Mouse (Mus musculus): Measurements from ENCODE around the gene Slc22a23. TPM values are rescaled to one million over a fixed set of nuclear protein-coding genes. Genes with fewer than 3 reads are reported as not detected.

Slc22a23 gene
- polyA plus RNA-seq, 1 experiment from 2014 or later: 6.0 TPM

DNA sequence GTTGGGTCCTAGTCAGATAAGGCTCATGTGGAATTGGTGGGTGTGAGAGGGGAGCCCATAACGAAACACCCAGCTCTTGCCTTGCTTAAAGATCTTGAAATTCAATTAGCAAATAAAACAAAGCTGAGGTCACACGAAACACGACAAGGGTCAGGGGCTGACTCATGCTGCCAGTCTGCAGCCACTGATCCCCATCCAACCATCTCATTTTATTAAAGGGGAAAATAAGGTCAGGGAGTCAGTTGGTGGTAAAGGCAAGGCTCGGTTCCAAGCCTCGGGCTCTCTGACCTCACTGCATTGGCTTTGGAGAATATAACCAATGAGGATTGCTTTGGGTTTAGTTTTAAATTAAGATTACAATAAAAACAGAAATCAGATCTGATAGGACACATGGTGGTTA lies 110.5 kb downstream of the Slc22a23 start:
- no peak overlapping the region for H3K9ac ChIP-seq (ENCODE audit: low read depth, low read length)
- no peaks in the 10 kb centered on the region for H3K27me3 ChIP-seq (replicated peaks; ENCODE audit: control insufficient read depth, insufficient read depth, low read length)

GRCm38 (mm10) chr13:34232992-34233391 lies 112.0 kb downstream of the Slc22a23 start:
- H3K27ac ChIP-seq (replicated peaks; ENCODE audit: low read depth, low read length): no peak overlapping the region
- WGBS: 63% methylated on average over 6 of the region's 6 CpGs
- no peak overlapping the region for H3K9ac ChIP-seq (ENCODE audit: low read depth, low read length)
- H3K36me3 ChIP-seq (ENCODE audit: control insufficient read depth, insufficient read depth, low read length): no peaks in the 10 kb centered on the region
- no peaks in the 10 kb centered on the region for H3K9me3 ChIP-seq (ENCODE audit: control insufficient read depth, low read length)
- no peak overlapping the region for H3K4me3 ChIP-seq (ENCODE audit: low read depth, low read length)
- ATAC-seq (ENCODE audit: low read depth) (no peak), DNase-seq (ENCODE audit: low spot score) (no peak)
- no peak overlapping the region for H3K4me2 ChIP-seq (ENCODE audit: low read depth, low read length)
- no peaks in the 10 kb centered on the region for H3K27me3 ChIP-seq (replicated peaks; ENCODE audit: control insufficient read depth, insufficient read depth, low read length)
- H3K4me1 ChIP-seq (ENCODE audit: control insufficient read depth, insufficient read depth, low read length): 0 out of 2 replicates have a peak, but pooled peaks cover 9% of the 10 kb centered on the region

More for the DNA sequence above, 110.5 kb downstream of the Slc22a23 start:
- Histone ChIP-seq H3K4me1 (ENCODE audit: control insufficient read depth, insufficient read depth, low read length) (peaks cover 20% of the 10 kb centered on the region), H3K36me3 (ENCODE audit: control insufficient read depth, insufficient read depth, low read length) (no peaks in the 10 kb centered on the region), H3K27ac (replicated peaks; ENCODE audit: low read depth, low read length) (no peak overlapping the region), H3K4me3 (ENCODE audit: low read depth, low read length) (no peak overlapping the region), H3K9me3 (ENCODE audit: control insufficient read depth, low read length) (no peaks in the 10 kb centered on the region), H3K4me2 (ENCODE audit: low read depth, low read length) (no peak overlapping the region)
- 39% methylated on average over 5 of the region's 5 CpGs for WGBS
- ATAC-seq (ENCODE audit: low read depth) (no peak), DNase-seq (ENCODE audit: low spot score) (no peak)

GRCm38 (mm10) chr13:34228905-34229304 lies 116.1 kb downstream of the Slc22a23 start:
- WGBS: 67% methylated on average over 4 of the region's 4 CpGs
- no peak overlapping the region for H3K4me2 ChIP-seq (ENCODE audit: low read depth, low read length)
- no peak overlapping the region for H3K27ac ChIP-seq (replicated peaks; ENCODE audit: low read depth, low read length)
- no peaks in the 10 kb centered on the region for H3K27me3 ChIP-seq (replicated peaks; ENCODE audit: control insufficient read depth, insufficient read depth, low read length)
- H3K4me1 ChIP-seq (ENCODE audit: control insufficient read depth, insufficient read depth, low read length): 0 out of 2 replicates have a peak, but pooled peaks cover 13% of the 10 kb centered on the region
- no peaks in the 10 kb centered on the region for H3K9me3 ChIP-seq (ENCODE audit: control insufficient read depth, low read length)
- H3K36me3 ChIP-seq (ENCODE audit: control insufficient read depth, insufficient read depth, low read length): no peaks in the 10 kb centered on the region
- H3K4me3 ChIP-seq (ENCODE audit: low read depth, low read length): no peak overlapping the region
- DNase-seq (ENCODE audit: low spot score) (no peak), ATAC-seq (ENCODE audit: low read depth) (no peak)
- no peak overlapping the region for H3K9ac ChIP-seq (ENCODE audit: low read depth, low read length)

GRCm38 (mm10) chr13:34227720-34228661 lies 117.0 kb downstream of the Slc22a23 start:
- H3K4me1 ChIP-seq (ENCODE audit: control insufficient read depth, insufficient read depth, low read length): 0 out of 2 replicates have a peak, but pooled peaks cover 12% of the 10 kb centered on the region
- 39% methylated on average over 12 of the region's 12 CpGs for WGBS
- DNase-seq (ENCODE audit: low spot score): no peak
- no peak overlapping the region for H3K4me3 ChIP-seq (ENCODE audit: low read depth, low read length)
- H3K27me3 ChIP-seq (replicated peaks; ENCODE audit: control insufficient read depth, insufficient read depth, low read length): no peaks in the 10 kb centered on the region
- H3K9me3 ChIP-seq (ENCODE audit: control insufficient read depth, low read length): no peaks in the 10 kb centered on the region
- H3K27ac ChIP-seq (replicated peaks; ENCODE audit: low read depth, low read length): no peak overlapping the region
- H3K9ac ChIP-seq (ENCODE audit: low read depth, low read length): no peak overlapping the region
- no peak for ATAC-seq (ENCODE audit: low read depth)
- H3K36me3 ChIP-seq (ENCODE audit: control insufficient read depth, insufficient read depth, low read length): no peaks in the 10 kb centered on the region
- H3K4me2 ChIP-seq (ENCODE audit: low read depth, low read length): no peak overlapping the region

- 0 out of 2 replicates have a peak, but pooled peaks cover 14% of the 10 kb centered on the region for H3K4me1 ChIP-seq (ENCODE audit: control insufficient read depth, insufficient read depth, low read length)
- WGBS: 17% methylated on average over 1 of the region's 1 CpGs
- no peak overlapping the region for H3K9ac ChIP-seq (ENCODE audit: low read depth, low read length)
- H3K4me3 ChIP-seq (ENCODE audit: low read depth, low read length): no peak overlapping the region
- H3K4me2 ChIP-seq (ENCODE audit: low read depth, low read length): no peak overlapping the region
- H3K9me3 ChIP-seq (ENCODE audit: control insufficient read depth, low read length): no peaks in the 10 kb centered on the region
- no peaks in the 10 kb centered on the region for H3K27me3 ChIP-seq (replicated peaks; ENCODE audit: control insufficient read depth, insufficient read depth, low read length)
- H3K36me3 ChIP-seq (ENCODE audit: control insufficient read depth, insufficient read depth, low read length): no peaks in the 10 kb centered on the region
- no peak for DNase-seq (ENCODE audit: low spot score)
- ATAC-seq (ENCODE audit: low read depth): no peak
- H3K27ac ChIP-seq (replicated peaks; ENCODE audit: low read depth, low read length): no peak overlapping the region
These were observed 118.0 kb downstream of the Slc22a23 start for GRCm38 (mm10) chr13:34226940-34227339.

DNA sequence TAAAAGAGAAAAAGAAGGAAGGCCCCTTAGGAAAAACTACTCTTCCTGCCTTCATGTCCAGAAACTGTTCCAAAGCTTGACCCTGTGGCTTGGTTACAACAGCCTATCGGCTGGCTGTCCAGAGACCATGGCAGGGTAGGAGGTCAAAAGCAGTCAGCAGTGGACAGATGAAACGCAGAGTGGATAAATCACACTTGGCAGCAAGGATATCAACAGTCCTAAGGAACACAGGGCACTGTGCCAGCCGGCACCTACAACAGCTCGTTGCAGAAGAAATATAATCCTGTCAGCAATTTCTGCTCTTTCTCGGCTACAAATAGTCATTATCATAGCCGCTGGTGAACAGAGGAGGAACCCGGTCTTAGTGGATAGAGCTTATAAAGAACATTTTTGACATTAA lies 122.0 kb downstream of the Slc22a23 start:
- H3K4me3 ChIP-seq (ENCODE audit: low read depth, low read length): no peak overlapping the region
- WGBS: 39% methylated on average over 7 of the region's 7 CpGs
- H3K27me3 ChIP-seq (replicated peaks; ENCODE audit: control insufficient read depth, insufficient read depth, low read length): no peaks in the 10 kb centered on the region
- no peaks in the 10 kb centered on the region for H3K9me3 ChIP-seq (ENCODE audit: control insufficient read depth, low read length)
- no peak overlapping the region for H3K9ac ChIP-seq (ENCODE audit: low read depth, low read length)
- H3K4me1 ChIP-seq (ENCODE audit: control insufficient read depth, insufficient read depth, low read length): 0 out of 2 replicates have a peak, but pooled peaks cover 8% of the 10 kb centered on the region
- 0 out of 2 replicates have a peak overlapping the region, but pooled peaks have one; percentile 22 for H3K27ac ChIP-seq (replicated peaks; ENCODE audit: low read depth, low read length)
- DNase-seq (ENCODE audit: low spot score): peak; percentile 78
- H3K4me2 ChIP-seq (ENCODE audit: low read depth, low read length): no peak overlapping the region
- no peak for ATAC-seq (ENCODE audit: low read depth)
- H3K36me3 ChIP-seq (ENCODE audit: control insufficient read depth, insufficient read depth, low read length): no peaks in the 10 kb centered on the region

DNA sequence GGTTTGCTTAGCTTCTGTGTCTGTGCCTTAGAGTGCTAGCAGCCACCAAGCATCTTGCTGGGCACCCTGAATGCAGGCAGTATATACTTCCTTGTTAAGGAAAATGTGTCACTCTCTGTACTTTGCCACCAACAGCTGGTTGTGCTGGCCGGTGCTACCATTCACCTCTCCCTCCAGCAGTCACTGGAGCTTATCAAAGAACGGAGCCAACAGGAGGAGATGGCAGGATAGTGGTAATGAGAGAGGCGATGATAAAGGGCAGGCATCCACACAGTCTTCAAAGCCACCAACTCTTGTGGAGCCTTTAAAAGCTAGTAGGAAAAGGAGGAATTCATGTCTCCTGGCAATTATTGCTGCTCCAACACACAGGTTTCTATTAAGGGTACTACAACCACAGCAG lies 125.3 kb downstream of the Slc22a23 start:
- no peak for DNase-seq (ENCODE audit: low spot score)

DNA sequence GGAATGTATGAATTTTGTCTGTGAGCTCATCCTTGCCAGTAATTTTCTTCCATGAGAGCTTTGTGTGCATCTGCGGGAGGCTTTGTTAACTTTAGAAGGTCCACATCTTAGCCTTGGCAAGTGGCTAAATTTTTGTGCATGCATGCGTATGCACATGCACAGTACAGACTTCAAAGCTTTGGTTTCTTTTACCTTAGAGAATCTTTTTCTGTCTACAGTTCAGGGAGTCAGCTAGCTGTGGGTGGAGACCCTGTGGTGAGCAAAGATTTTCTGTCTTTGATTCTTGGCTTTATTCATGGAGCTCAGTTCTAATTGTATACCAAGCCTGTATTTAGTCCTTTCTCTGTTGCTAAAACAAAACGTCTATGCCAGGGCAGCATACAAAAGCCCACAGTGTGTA lies 126.2 kb downstream of the Slc22a23 start:
- WGBS: 77% methylated on average over 3 of the region's 3 CpGs
- ATAC-seq (ENCODE audit: low read depth) (peak; percentile 64; the same call in 1 of the 2 replicates), DNase-seq (ENCODE audit: low spot score) (no peak)
- Histone ChIP-seq H3K9ac (ENCODE audit: low read depth, low read length) (no peak overlapping the region), H3K27ac (replicated peaks; ENCODE audit: low read depth, low read length) (no peak overlapping the region), H3K27me3 (replicated peaks; ENCODE audit: control insufficient read depth, insufficient read depth, low read length) (no peaks in the 10 kb centered on the region), H3K4me2 (ENCODE audit: low read depth, low read length) (no peak overlapping the region), H3K9me3 (ENCODE audit: control insufficient read depth, low read length) (no peaks in the 10 kb centered on the region), H3K4me3 (ENCODE audit: low read depth, low read length) (no peak overlapping the region), H3K36me3 (ENCODE audit: control insufficient read depth, insufficient read depth, low read length) (no peaks in the 10 kb centered on the region), H3K4me1 (ENCODE audit: control insufficient read depth, insufficient read depth, low read length) (0 out of 2 replicates have a peak, but pooled peaks cover 7% of the 10 kb centered on the region)

More for the DNA sequence above, 125.3 kb downstream of the Slc22a23 start:
- H3K9ac ChIP-seq (ENCODE audit: low read depth, low read length): no peak overlapping the region
- H3K9me3 ChIP-seq (ENCODE audit: control insufficient read depth, low read length): no peaks in the 10 kb centered on the region
- no peak overlapping the region for H3K27ac ChIP-seq (replicated peaks; ENCODE audit: low read depth, low read length)
- 82% methylated on average over 3 of the region's 3 CpGs for WGBS
- no peak overlapping the region for H3K4me2 ChIP-seq (ENCODE audit: low read depth, low read length)
- no peak overlapping the region for H3K4me3 ChIP-seq (ENCODE audit: low read depth, low read length)
- no peaks in the 10 kb centered on the region for H3K27me3 ChIP-seq (replicated peaks; ENCODE audit: control insufficient read depth, insufficient read depth, low read length)
- H3K36me3 ChIP-seq (ENCODE audit: control insufficient read depth, insufficient read depth, low read length): no peaks in the 10 kb centered on the region
- H3K4me1 ChIP-seq (ENCODE audit: control insufficient read depth, insufficient read depth, low read length): 0 out of 2 replicates have a peak, but pooled peaks cover 4% of the 10 kb centered on the region
- ATAC-seq (ENCODE audit: low read depth): no peak
